Mouse (Mus musculus): ENCODE results near the gene 1700092M07Rik. TPM values are rescaled to one million over a fixed set of nuclear protein-coding genes. Genes with fewer than 3 reads are reported as not detected.

Gene 1700092M07Rik
- polyA plus RNA-seq, 1 experiment from 2014 or later, result 2.8 TPM

GRCm38 (mm10) chr19:8738911-8739310, 1.6 kb upstream of the 1700092M07Rik start:
- Histone ChIP-seq H3K4me1 (replicated peaks) (peaks cover 33% of the 10 kb centered on the region), H3K9me3 (no peaks in the 10 kb centered on the region), H3K36me3 (peaks cover 49% of the 10 kb centered on the region), H3K4me3 (0 out of 2 replicates have a peak overlapping the region, but pooled peaks have one; percentile 2), H3K27me3 (ENCODE audit: insufficient read depth, poor library complexity, severe bottlenecking) (no peaks in the 10 kb centered on the region), H3K27ac (no peak overlapping the region)
- WGBS, result 95% methylated on average over 7 of the region's 7 CpGs
- no peak for DNase-seq (ENCODE audit: low spot score)

- Histone ChIP-seq H3K4me1 (replicated peaks) (peaks cover 33% of the 10 kb centered on the region), H3K27me3 (ENCODE audit: insufficient read depth, poor library complexity, severe bottlenecking) (no peaks in the 10 kb centered on the region), H3K4me3 (no peak overlapping the region), H3K27ac (no peak overlapping the region), H3K9me3 (no peaks in the 10 kb centered on the region), H3K36me3 (peaks cover 56% of the 10 kb centered on the region)
- 92% methylated on average over 6 of the region's 6 CpGs for WGBS
- DNase-seq (ENCODE audit: low spot score), result no peak
Measured at GRCm38 (mm10) chr19:8739646-8740045, 872 bp upstream of the 1700092M07Rik start.

GRCm38 (mm10) chr19:8741243-8741869, 838 bp downstream of the 1700092M07Rik start, which contains the start of gene Stx5a:
TSS of gene Stx5a (plus strand) at chr19:8741413.
- peak within 1 kb of the TSS; percentile 88 for H3K4me3 ChIP-seq
- no peaks in the 10 kb centered on the region for H3K9me3 ChIP-seq
- peaks cover 27% of the 10 kb centered on the region for H3K4me1 ChIP-seq (replicated peaks)
- H3K36me3 ChIP-seq, result peaks cover 73% of the 10 kb centered on the region
- H3K27me3 ChIP-seq (ENCODE audit: insufficient read depth, poor library complexity, severe bottlenecking), result no peaks in the 10 kb centered on the region
- under 1% methylated on average over 36 of the region's 36 CpGs for WGBS
- DNase-seq (ENCODE audit: low spot score), result peak; percentile 96
- H3K27ac ChIP-seq, result peak within 1 kb of the TSS; percentile 94

GRCm38 (mm10) chr19:8742176-8742575, 1.7 kb downstream of the 1700092M07Rik start:
- 22% methylated on average over 14 of the region's 14 CpGs for WGBS
- DNase-seq (ENCODE audit: low spot score), result no peak
- H3K4me1 ChIP-seq (replicated peaks), result peaks cover 20% of the 10 kb centered on the region

GRCm38 (mm10) chr19:8745382-8745781, 4.9 kb downstream of the 1700092M07Rik start:
- 100% methylated on average over 1 of the region's 1 CpGs for WGBS
- Histone ChIP-seq H3K4me1 (replicated peaks) (peaks cover 19% of the 10 kb centered on the region), H3K27me3 (ENCODE audit: insufficient read depth, poor library complexity, severe bottlenecking) (no peaks in the 10 kb centered on the region), H3K27ac (no peak overlapping the region), H3K4me3 (no peak overlapping the region), H3K36me3 (peaks cover 83% of the 10 kb centered on the region), H3K9me3 (no peaks in the 10 kb centered on the region)
- no peak for DNase-seq (ENCODE audit: low spot score)

More at GRCm38 (mm10) chr19:8742176-8742575, 1.7 kb downstream of the 1700092M07Rik start:
- Histone ChIP-seq H3K9me3 (no peaks in the 10 kb centered on the region), H3K27ac (peak overlapping the region; percentile 94), H3K4me3 (peak overlapping the region; percentile 88), H3K27me3 (ENCODE audit: insufficient read depth, poor library complexity, severe bottlenecking) (no peaks in the 10 kb centered on the region), H3K36me3 (peaks cover 81% of the 10 kb centered on the region)

- Histone ChIP-seq H3K27me3 (ENCODE audit: insufficient read depth, poor library complexity, severe bottlenecking) (no peaks in the 10 kb centered on the region), H3K27ac (no peak overlapping the region), H3K4me1 (replicated peaks) (peaks cover 5% of the 10 kb centered on the region), H3K9me3 (no peaks in the 10 kb centered on the region), H3K36me3 (peaks cover 97% of the 10 kb centered on the region), H3K4me3 (no peak overlapping the region)
- no peak for DNase-seq (ENCODE audit: low spot score)
- 64% methylated on average over 2 of the region's 2 CpGs for WGBS
Measured at GRCm38 (mm10) chr19:8747368-8747767, 6.8 kb downstream of the 1700092M07Rik start.

GRCm38 (mm10) chr19:8755652-8756051, 15.1 kb downstream of the 1700092M07Rik start:
- DNase-seq (ENCODE audit: low spot score), result no peak
- H3K4me1 ChIP-seq (replicated peaks), result peaks cover 35% of the 10 kb centered on the region
- 86% methylated on average over 3 of the region's 3 CpGs for WGBS
- H3K4me3 ChIP-seq, result 0 out of 2 replicates have a peak overlapping the region, but pooled peaks have one; percentile 99
- no peak overlapping the region for H3K27ac ChIP-seq
- H3K36me3 ChIP-seq, result peaks cover 52% of the 10 kb centered on the region
- H3K27me3 ChIP-seq (ENCODE audit: insufficient read depth, poor library complexity, severe bottlenecking), result no peaks in the 10 kb centered on the region
- H3K9me3 ChIP-seq, result no peaks in the 10 kb centered on the region

GRCm38 (mm10) chr19:8756635-8757387, 16.3 kb downstream of the 1700092M07Rik start, which contains the start of gene Nxf1:
TSS of gene Nxf1 (plus strand) at chr19:8757073.
- H3K4me1 ChIP-seq (replicated peaks), result peaks cover 35% of the 10 kb centered on the region
- peak within 1 kb of the TSS; percentile 96 for H3K27ac ChIP-seq
- no peaks in the 10 kb centered on the region for H3K9me3 ChIP-seq
- WGBS, result under 1% methylated on average over 75 of the region's 75 CpGs
- H3K27me3 ChIP-seq (ENCODE audit: insufficient read depth, poor library complexity, severe bottlenecking), result no peaks in the 10 kb centered on the region
- peak; percentile 93 for DNase-seq (ENCODE audit: low spot score)
- H3K36me3 ChIP-seq, result peaks cover 46% of the 10 kb centered on the region
- peak within 1 kb of the TSS; percentile 99 for H3K4me3 ChIP-seq

- DNase-seq (ENCODE audit: low spot score), result no peak
Measured at GRCm38 (mm10) chr19:8757471-8757998, 17.0 kb downstream of the 1700092M07Rik start.

GRCm38 (mm10) chr19:8758899-8759298, 18.4 kb downstream of the 1700092M07Rik start:
- peaks cover 46% of the 10 kb centered on the region for H3K36me3 ChIP-seq
- H3K27ac ChIP-seq, result no peak overlapping the region
- no peak for DNase-seq (ENCODE audit: low spot score)
- 0 out of 2 replicates have a peak overlapping the region, but pooled peaks have one; percentile 99 for H3K4me3 ChIP-seq
- WGBS, result 93% methylated on average over 2 of the region's 2 CpGs
- no peaks in the 10 kb centered on the region for H3K27me3 ChIP-seq (ENCODE audit: insufficient read depth, poor library complexity, severe bottlenecking)
- peaks cover 35% of the 10 kb centered on the region for H3K4me1 ChIP-seq (replicated peaks)
- H3K9me3 ChIP-seq, result no peaks in the 10 kb centered on the region

More at GRCm38 (mm10) chr19:8757471-8757998, 17.0 kb downstream of the 1700092M07Rik start:
- Histone ChIP-seq H3K4me1 (replicated peaks) (peaks cover 35% of the 10 kb centered on the region), H3K36me3 (peaks cover 46% of the 10 kb centered on the region), H3K4me3 (peak overlapping the region; percentile 99), H3K9me3 (no peaks in the 10 kb centered on the region), H3K27me3 (ENCODE audit: insufficient read depth, poor library complexity, severe bottlenecking) (no peaks in the 10 kb centered on the region), H3K27ac (peak overlapping the region; percentile 96)
- WGBS, result 11% methylated on average over 14 of the region's 14 CpGs

- H3K27me3 ChIP-seq (ENCODE audit: insufficient read depth, poor library complexity, severe bottlenecking), result no peaks in the 10 kb centered on the region
- peaks cover 10% of the 10 kb centered on the region for H3K9me3 ChIP-seq
- H3K36me3 ChIP-seq, result peaks cover 47% of the 10 kb centered on the region
- no peak overlapping the region for H3K27ac ChIP-seq
- no peak for DNase-seq (ENCODE audit: low spot score)
- no peak overlapping the region for H3K4me3 ChIP-seq
- 87% methylated on average over 2 of the region's 2 CpGs for WGBS
- peaks cover 30% of the 10 kb centered on the region for H3K4me1 ChIP-seq (replicated peaks)
Measured at GRCm38 (mm10) chr19:8760757-8761156, 20.2 kb downstream of the 1700092M07Rik start.

- no peak overlapping the region for H3K27ac ChIP-seq
- peaks cover 7% of the 10 kb centered on the region for H3K4me1 ChIP-seq (replicated peaks)
- WGBS, result 92% methylated on average over 4 of the region's 4 CpGs
- H3K4me3 ChIP-seq, result no peak overlapping the region
- H3K36me3 ChIP-seq, result peaks cover 69% of the 10 kb centered on the region
- no peak for DNase-seq (ENCODE audit: low spot score)
- H3K9me3 ChIP-seq, result peaks cover 11% of the 10 kb centered on the region
- no peaks in the 10 kb centered on the region for H3K27me3 ChIP-seq (ENCODE audit: insufficient read depth, poor library complexity, severe bottlenecking)
Measured at GRCm38 (mm10) chr19:8763276-8763675, 22.8 kb downstream of the 1700092M07Rik start.

- H3K9me3 ChIP-seq, result peaks cover 11% of the 10 kb centered on the region
- no peak overlapping the region for H3K27ac ChIP-seq
- no peak overlapping the region for H3K4me3 ChIP-seq
- no peaks in the 10 kb centered on the region for H3K27me3 ChIP-seq (ENCODE audit: insufficient read depth, poor library complexity, severe bottlenecking)
- no peak for DNase-seq (ENCODE audit: low spot score)
- H3K36me3 ChIP-seq, result peaks cover 92% of the 10 kb centered on the region
- 96% methylated on average over 9 of the region's 9 CpGs for WGBS
- H3K4me1 ChIP-seq (replicated peaks), result peaks cover 5% of the 10 kb centered on the region
Measured at GRCm38 (mm10) chr19:8765562-8765961, 25.0 kb downstream of the 1700092M07Rik start.

Data from hindbrain, embryonic 10.5 days (tissue).